Mouse (Mus musculus) liver, postnatal 0 days (tissue): ENCODE measurements around the gene Rps9.

Experiments
- CTCF ChIP-seq: sonication (generic); IDR thresholded peaks from 2 replicates; pipeline ENCODE4 v1.5.1; 2016; ENCODE audit warnings: antibody characterized with exemption, low read depth
- EP300 ChIP-seq: IDR thresholded peaks from 2 replicates; pipeline ENCODE4 v1.6.1; 2016; ENCODE audit warnings: antibody characterized with exemption, low read depth, mild to moderate bottlenecking

DNA sequence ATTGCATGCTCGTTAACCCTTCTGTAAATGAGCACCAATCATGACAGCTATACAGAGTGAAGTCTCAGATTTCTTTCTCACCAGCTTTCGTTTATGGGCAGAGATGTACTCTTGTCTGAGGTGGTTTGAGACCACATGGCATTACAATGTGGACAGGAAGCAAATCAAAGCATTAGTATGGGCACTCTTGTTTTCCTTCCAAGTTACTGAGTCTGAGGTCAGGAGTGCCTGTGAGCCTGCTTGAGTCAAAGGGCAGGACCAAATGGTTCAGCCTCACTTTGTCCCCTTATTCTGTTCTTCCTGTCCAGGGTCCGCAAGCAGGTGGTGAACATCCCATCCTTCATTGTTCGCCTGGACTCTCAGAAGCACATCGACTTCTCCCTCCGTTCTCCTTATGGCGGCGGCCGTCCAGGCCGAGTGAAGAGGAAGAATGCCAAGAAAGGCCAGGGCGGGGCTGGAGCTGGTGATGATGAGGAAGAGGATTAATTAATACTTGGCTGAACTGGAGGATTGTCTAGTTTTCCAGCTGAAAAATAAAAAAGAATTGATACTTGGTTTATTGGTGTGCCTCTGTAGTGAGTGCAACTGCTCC, 2.6 kb downstream of the Rps9 start:
- no peak for TF ChIP-seq EP300
- TF ChIP-seq CTCF, result no peak
